Mouse (Mus musculus): ENCODE data around the gene Serpinf1.

GRCm38 (mm10) chr11:75406104-75406503 lies 16.4 kb downstream of the Serpinf1 start:
- no peak for TF ChIP-seq HCFC1 (IDR thresholded peaks at IDR 0.05; ENCODE audit: borderline replicate concordance, insufficient read depth, low read length)
- TF ChIP-seq ZNF384 (IDR thresholded peaks at IDR 0.05; ENCODE audit: low read depth, low read length), result no peak
